Mouse (Mus musculus): ENCODE results near the gene Slc38a4. TPM values are rescaled to one million over a fixed set of nuclear protein-coding genes. Genes with fewer than 3 reads are reported as not detected.

The Slc38a4 gene
- polyA plus RNA-seq, 1 experiment: not detected

- H3K36me3 ChIP-seq (replicated peaks; ENCODE audit: low read length): no peaks in the 10 kb centered on the region
- TF ChIP-seq GATA1 (IDR thresholded peaks at IDR 0.05; ENCODE audit: borderline replicate concordance, low read length): no peak
- TF ChIP-seq FLI1 (IDR thresholded peaks at IDR 0.05; ENCODE audit: low read length): no peak
- no peaks in the 10 kb centered on the region for H3K4me1 ChIP-seq
- peaks cover 12% of the 10 kb centered on the region for H3K27me3 ChIP-seq (replicated peaks)
- H3K9me3 ChIP-seq: peaks cover 50% of the 10 kb centered on the region
- H3K4me3 ChIP-seq (replicated peaks): no peak overlapping the region
Measured at GRCm38 (mm10) chr15:97059071-97060041, 3.6 kb upstream of the Slc38a4 start.

GRCm38 (mm10) chr15:97054767-97055489, 828 bp downstream of the Slc38a4 start:
- Histone ChIP-seq H3K36me3 (replicated peaks; ENCODE audit: low read length) (no peaks in the 10 kb centered on the region), H3K4me1 (no peaks in the 10 kb centered on the region), H3K9me3 (peaks cover 50% of the 10 kb centered on the region), H3K4me3 (replicated peaks) (no peak overlapping the region), H3K27me3 (replicated peaks) (peaks cover 15% of the 10 kb centered on the region)
- TF ChIP-seq GATA1 (IDR thresholded peaks at IDR 0.05; ENCODE audit: borderline replicate concordance, low read length) (no peak), FLI1 (IDR thresholded peaks at IDR 0.05; ENCODE audit: low read length) (no peak)

- H3K9me3 ChIP-seq: peaks cover 45% of the 10 kb centered on the region
- no peak for TF ChIP-seq FLI1 (IDR thresholded peaks at IDR 0.05; ENCODE audit: low read length)
- TF ChIP-seq GATA1 (IDR thresholded peaks at IDR 0.05; ENCODE audit: borderline replicate concordance, low read length): no peak
- H3K4me1 ChIP-seq: no peaks in the 10 kb centered on the region
- H3K36me3 ChIP-seq (replicated peaks; ENCODE audit: low read length): no peaks in the 10 kb centered on the region
- H3K4me3 ChIP-seq (replicated peaks): no peak overlapping the region
- peaks cover 15% of the 10 kb centered on the region for H3K27me3 ChIP-seq (replicated peaks)
Measured at GRCm38 (mm10) chr15:97054131-97054530, 1.6 kb downstream of the Slc38a4 start.

- Histone ChIP-seq H3K36me3 (replicated peaks; ENCODE audit: low read length) (no peaks in the 10 kb centered on the region), H3K27me3 (replicated peaks) (peaks cover 11% of the 10 kb centered on the region), H3K4me3 (replicated peaks) (no peak overlapping the region), H3K9me3 (peaks cover 32% of the 10 kb centered on the region), H3K4me1 (no peaks in the 10 kb centered on the region)
- TF ChIP-seq GATA1 (IDR thresholded peaks at IDR 0.05; ENCODE audit: borderline replicate concordance, low read length) (no peak), FLI1 (IDR thresholded peaks at IDR 0.05; ENCODE audit: low read length) (no peak)
Measured at GRCm38 (mm10) chr15:97050436-97050835, 5.3 kb downstream of the Slc38a4 start.

GRCm38 (mm10) chr15:97050011-97050410, 5.7 kb downstream of the Slc38a4 start:
- TF ChIP-seq GATA1 (IDR thresholded peaks at IDR 0.05; ENCODE audit: borderline replicate concordance, low read length): no peak
- no peak for TF ChIP-seq FLI1 (IDR thresholded peaks at IDR 0.05; ENCODE audit: low read length)
- Histone ChIP-seq H3K4me3 (replicated peaks) (peak overlapping the region; percentile 47), H3K36me3 (replicated peaks; ENCODE audit: low read length) (no peaks in the 10 kb centered on the region), H3K4me1 (no peaks in the 10 kb centered on the region), H3K9me3 (peaks cover 28% of the 10 kb centered on the region), H3K27me3 (replicated peaks) (peaks cover 7% of the 10 kb centered on the region)

GRCm38 (mm10) chr15:97049281-97049841, 6.4 kb downstream of the Slc38a4 start:
- H3K9me3 ChIP-seq: peaks cover 21% of the 10 kb centered on the region
- no peak overlapping the region for H3K4me3 ChIP-seq (replicated peaks)
- no peaks in the 10 kb centered on the region for H3K4me1 ChIP-seq
- no peak for TF ChIP-seq GATA1 (IDR thresholded peaks at IDR 0.05; ENCODE audit: borderline replicate concordance, low read length)
- TF ChIP-seq FLI1 (IDR thresholded peaks at IDR 0.05; ENCODE audit: low read length): no peak
- peaks cover 3% of the 10 kb centered on the region for H3K27me3 ChIP-seq (replicated peaks)
- no peaks in the 10 kb centered on the region for H3K36me3 ChIP-seq (replicated peaks; ENCODE audit: low read length)

- H3K4me3 ChIP-seq (replicated peaks): no peak overlapping the region
- no peaks in the 10 kb centered on the region for H3K27me3 ChIP-seq (replicated peaks)
- H3K4me1 ChIP-seq: no peaks in the 10 kb centered on the region
- peaks cover 20% of the 10 kb centered on the region for H3K9me3 ChIP-seq
- H3K36me3 ChIP-seq (replicated peaks; ENCODE audit: low read length): no peaks in the 10 kb centered on the region
- TF ChIP-seq FLI1 (IDR thresholded peaks at IDR 0.05; ENCODE audit: low read length): no peak
- no peak for TF ChIP-seq GATA1 (IDR thresholded peaks at IDR 0.05; ENCODE audit: borderline replicate concordance, low read length)
Measured at GRCm38 (mm10) chr15:97048267-97048666, 7.5 kb downstream of the Slc38a4 start.

GRCm38 (mm10) chr15:97043921-97044320, 11.8 kb downstream of the Slc38a4 start:
- TF ChIP-seq GATA1 (IDR thresholded peaks at IDR 0.05; ENCODE audit: borderline replicate concordance, low read length): no peak
- no peak for TF ChIP-seq FLI1 (IDR thresholded peaks at IDR 0.05; ENCODE audit: low read length)
- no peaks in the 10 kb centered on the region for H3K36me3 ChIP-seq (replicated peaks; ENCODE audit: low read length)
- peaks cover 13% of the 10 kb centered on the region for H3K9me3 ChIP-seq
- H3K27me3 ChIP-seq (replicated peaks): no peaks in the 10 kb centered on the region
- H3K4me3 ChIP-seq (replicated peaks): no peak overlapping the region
- H3K4me1 ChIP-seq: no peaks in the 10 kb centered on the region

- no peak overlapping the region for H3K4me3 ChIP-seq (replicated peaks)
- no peaks in the 10 kb centered on the region for H3K27me3 ChIP-seq (replicated peaks)
- H3K36me3 ChIP-seq (replicated peaks; ENCODE audit: low read length): no peaks in the 10 kb centered on the region
- H3K9me3 ChIP-seq: peaks cover 16% of the 10 kb centered on the region
- TF ChIP-seq GATA1 (IDR thresholded peaks at IDR 0.05; ENCODE audit: borderline replicate concordance, low read length): no peak
- no peak for TF ChIP-seq FLI1 (IDR thresholded peaks at IDR 0.05; ENCODE audit: low read length)
- no peaks in the 10 kb centered on the region for H3K4me1 ChIP-seq
Measured at GRCm38 (mm10) chr15:97042001-97042491, 13.7 kb downstream of the Slc38a4 start.
